Mouse (Mus musculus): Measurements from ENCODE around the gene Phc2. TPM values are rescaled to one million over a fixed set of nuclear protein-coding genes. Genes with fewer than 3 reads are reported as not detected.

Gene Phc2
- polyA plus RNA-seq, 1 experiment = 205 TPM

DNA sequence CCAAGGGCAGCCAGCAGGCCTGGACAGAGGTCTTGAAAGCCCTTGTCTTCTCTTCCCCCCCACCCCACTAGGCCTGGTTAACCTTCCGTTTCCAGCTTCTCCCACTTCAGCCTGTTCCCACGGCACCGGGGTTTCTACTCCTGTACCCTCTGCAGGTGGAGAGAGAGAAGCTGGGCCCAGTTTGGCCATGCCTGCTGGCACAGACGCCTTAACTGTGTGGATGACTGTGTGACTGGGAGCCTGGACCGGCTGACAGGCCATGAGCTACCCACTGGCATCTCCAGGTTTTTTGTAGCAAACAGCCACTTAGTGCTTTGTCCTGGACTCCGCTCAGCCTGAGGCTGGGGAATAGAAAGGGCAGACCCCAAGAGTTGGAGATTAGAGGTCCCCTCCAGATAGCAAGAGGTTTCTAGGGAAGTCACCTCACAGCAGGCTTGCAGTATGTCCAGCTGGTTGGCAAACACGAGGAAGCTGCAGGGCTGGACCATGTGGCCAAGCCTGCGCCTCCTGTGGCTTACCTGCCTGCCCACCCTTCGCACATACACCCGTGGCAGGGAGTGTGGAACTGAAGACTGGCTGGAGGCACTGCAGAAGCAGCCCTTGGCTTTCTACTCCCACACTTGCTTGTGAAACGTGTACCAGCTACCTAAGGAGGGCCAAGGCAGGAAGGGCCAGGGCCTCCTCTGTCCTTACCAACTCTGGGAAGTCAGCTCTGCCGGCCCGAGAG is 97.7 kb downstream of the Phc2 start:
- no peak overlapping the region for H3ac ChIP-seq (ENCODE audit: control insufficient read depth, insufficient read length, low read depth)
- no peaks in the 10 kb centered on the region for H3K79me3 ChIP-seq (ENCODE audit: low read depth)
- no peaks in the 10 kb centered on the region for H3K79me2 ChIP-seq (ENCODE audit: control insufficient read depth, insufficient read depth)
- H3K4me3 ChIP-seq (ENCODE audit: insufficient read depth, poor library complexity, severe bottlenecking) = no peak overlapping the region
- peaks cover 67% of the 10 kb centered on the region for H3K36me3 ChIP-seq (ENCODE audit: control insufficient read depth, insufficient read depth)
- no peaks in the 10 kb centered on the region for H3K27me3 ChIP-seq (ENCODE audit: control insufficient read depth, insufficient read depth, insufficient read length)
- TF ChIP-seq USF1 (IDR thresholded peaks at IDR 0.05; ENCODE audit: low read depth) (no peak), FOSL1 (IDR thresholded peaks at IDR 0.05; ENCODE audit: insufficient read depth, low read length, poor library complexity, severe bottlenecking) (no peak), MYOG (IDR thresholded peaks at IDR 0.05; ENCODE audit: control insufficient read depth, extremely low read depth, insufficient read length) (no peak), MYOD1 (IDR thresholded peaks at IDR 0.05; ENCODE audit: control insufficient read depth, insufficient read length, low read depth) (no peak), CEBPB (IDR thresholded peaks at IDR 0.05; ENCODE audit: low read depth) (no peak), CTCF (IDR thresholded peaks at IDR 0.05; ENCODE audit: control insufficient read depth, insufficient read depth, insufficient read length) (no peak), MAX (IDR thresholded peaks at IDR 0.05) (no peak)

DNA sequence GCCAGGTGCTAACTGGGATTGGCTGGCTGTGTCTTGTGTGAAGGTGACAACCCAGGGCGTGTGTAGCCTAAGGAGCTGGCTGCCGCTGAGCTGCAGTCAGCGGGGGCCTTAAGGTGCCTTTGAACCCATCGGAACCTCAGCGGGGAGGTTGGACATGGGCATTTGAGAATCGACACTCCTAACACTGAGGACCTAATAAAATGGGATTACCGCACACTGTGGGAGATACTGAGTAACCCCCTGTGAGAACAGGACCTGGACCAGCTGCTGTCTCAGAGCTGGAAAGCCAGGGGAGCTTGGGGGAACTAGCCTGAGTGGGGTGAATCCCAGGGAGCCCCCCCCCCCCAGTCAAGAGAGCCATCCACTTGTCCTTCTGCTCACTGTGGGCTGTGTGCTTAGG is 99.1 kb downstream of the Phc2 start:
- Histone ChIP-seq H3ac (ENCODE audit: control insufficient read depth, insufficient read length, low read depth) (no peak overlapping the region), H3K36me3 (ENCODE audit: control insufficient read depth, insufficient read depth) (peaks cover 54% of the 10 kb centered on the region), H3K79me3 (ENCODE audit: low read depth) (no peaks in the 10 kb centered on the region), H3K79me2 (ENCODE audit: control insufficient read depth, insufficient read depth) (no peaks in the 10 kb centered on the region), H3K4me3 (ENCODE audit: insufficient read depth, poor library complexity, severe bottlenecking) (no peak overlapping the region), H3K27me3 (ENCODE audit: control insufficient read depth, insufficient read depth, insufficient read length) (no peaks in the 10 kb centered on the region)
- TF ChIP-seq CEBPB (IDR thresholded peaks at IDR 0.05; ENCODE audit: low read depth) (no peak), MYOG (IDR thresholded peaks at IDR 0.05; ENCODE audit: control insufficient read depth, extremely low read depth, insufficient read length) (no peak), USF1 (IDR thresholded peaks at IDR 0.05; ENCODE audit: low read depth) (no peak), CTCF (IDR thresholded peaks at IDR 0.05; ENCODE audit: control insufficient read depth, insufficient read depth, insufficient read length) (no peak), FOSL1 (IDR thresholded peaks at IDR 0.05; ENCODE audit: insufficient read depth, low read length, poor library complexity, severe bottlenecking) (no peak), MYOD1 (IDR thresholded peaks at IDR 0.05; ENCODE audit: control insufficient read depth, insufficient read length, low read depth) (no peak), MAX (IDR thresholded peaks at IDR 0.05) (no peak)

DNA sequence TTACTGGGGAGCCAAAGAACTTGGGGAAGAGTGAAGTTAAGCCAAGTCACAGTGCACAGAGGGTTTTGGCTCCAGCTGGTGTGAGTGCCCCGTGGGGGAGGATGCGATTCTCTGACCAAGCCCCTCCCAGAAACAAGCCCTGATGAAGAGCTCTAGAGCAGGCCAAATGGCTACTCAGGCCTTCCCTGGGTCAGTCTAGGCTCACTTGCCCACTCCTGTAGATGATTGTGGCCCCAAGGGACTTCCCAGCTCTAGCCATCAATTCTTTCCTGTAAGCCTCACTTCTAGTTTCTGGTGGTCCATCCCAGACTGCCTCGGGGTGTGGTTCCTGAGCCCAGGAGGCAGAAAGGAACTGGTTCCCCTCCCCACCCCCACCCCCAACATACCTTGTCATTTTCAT is 100.6 kb downstream of the Phc2 start, which contains the start of gene A3galt2:
A3galt2 (plus strand) TSS at position 301 of the 400 bp plus-strand sequence.
- H3K4me3 ChIP-seq (ENCODE audit: insufficient read depth, poor library complexity, severe bottlenecking) = no peak within 1 kb of the TSS
- no peaks in the 10 kb centered on the region for H3K79me2 ChIP-seq (ENCODE audit: control insufficient read depth, insufficient read depth)
- H3K27me3 ChIP-seq (ENCODE audit: control insufficient read depth, insufficient read depth, insufficient read length) = no peaks in the 10 kb centered on the region
- peaks cover 39% of the 10 kb centered on the region for H3K36me3 ChIP-seq (ENCODE audit: control insufficient read depth, insufficient read depth)
- no peak within 1 kb of the TSS for H3ac ChIP-seq (ENCODE audit: control insufficient read depth, insufficient read length, low read depth)
- TF ChIP-seq MAX (IDR thresholded peaks at IDR 0.05) = no peak
- no peak for TF ChIP-seq MYOD1 (IDR thresholded peaks at IDR 0.05; ENCODE audit: control insufficient read depth, insufficient read length, low read depth)
- TF ChIP-seq CEBPB (IDR thresholded peaks at IDR 0.05; ENCODE audit: low read depth) = no peak
- no peak for TF ChIP-seq CTCF (IDR thresholded peaks at IDR 0.05; ENCODE audit: control insufficient read depth, insufficient read depth, insufficient read length)
- TF ChIP-seq USF1 (IDR thresholded peaks at IDR 0.05; ENCODE audit: low read depth) = no peak
- no peak for TF ChIP-seq MYOG (IDR thresholded peaks at IDR 0.05; ENCODE audit: control insufficient read depth, extremely low read depth, insufficient read length)
- no peak for TF ChIP-seq FOSL1 (IDR thresholded peaks at IDR 0.05; ENCODE audit: insufficient read depth, low read length, poor library complexity, severe bottlenecking)
- no peaks in the 10 kb centered on the region for H3K79me3 ChIP-seq (ENCODE audit: low read depth)

DNA sequence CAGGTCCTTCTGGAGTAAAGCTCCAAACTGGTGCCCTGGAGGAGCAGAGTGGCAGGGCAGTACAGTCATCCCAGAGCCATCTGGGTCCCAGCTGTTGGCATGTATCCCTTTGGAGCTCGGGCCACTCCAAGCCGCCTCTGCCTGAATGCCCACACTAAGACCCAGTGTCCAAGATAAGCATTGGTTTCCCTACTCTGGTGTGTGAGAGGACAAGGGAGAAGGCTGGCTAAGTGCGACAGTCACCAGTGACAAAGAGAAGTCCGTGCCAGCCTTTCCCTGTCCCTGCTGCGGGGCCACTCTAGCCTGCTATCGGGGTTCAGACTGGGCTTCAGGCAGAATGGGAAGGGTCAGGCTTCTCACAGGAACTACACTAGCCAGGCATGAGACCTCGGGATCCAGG is 101.4 kb downstream of the Phc2 start:
- H3K4me3 ChIP-seq (ENCODE audit: insufficient read depth, poor library complexity, severe bottlenecking) = no peak overlapping the region
- H3ac ChIP-seq (ENCODE audit: control insufficient read depth, insufficient read length, low read depth) = no peak overlapping the region
- no peaks in the 10 kb centered on the region for H3K79me3 ChIP-seq (ENCODE audit: low read depth)
- no peaks in the 10 kb centered on the region for H3K79me2 ChIP-seq (ENCODE audit: control insufficient read depth, insufficient read depth)
- H3K27me3 ChIP-seq (ENCODE audit: control insufficient read depth, insufficient read depth, insufficient read length) = no peaks in the 10 kb centered on the region
- peaks cover 30% of the 10 kb centered on the region for H3K36me3 ChIP-seq (ENCODE audit: control insufficient read depth, insufficient read depth)
- no peak for TF ChIP-seq USF1 (IDR thresholded peaks at IDR 0.05; ENCODE audit: low read depth)
- no peak for TF ChIP-seq FOSL1 (IDR thresholded peaks at IDR 0.05; ENCODE audit: insufficient read depth, low read length, poor library complexity, severe bottlenecking)
- TF ChIP-seq MYOG (IDR thresholded peaks at IDR 0.05; ENCODE audit: control insufficient read depth, extremely low read depth, insufficient read length) = no peak
- no peak for TF ChIP-seq CEBPB (IDR thresholded peaks at IDR 0.05; ENCODE audit: low read depth)
- no peak for TF ChIP-seq MYOD1 (IDR thresholded peaks at IDR 0.05; ENCODE audit: control insufficient read depth, insufficient read length, low read depth)
- no peak for TF ChIP-seq MAX (IDR thresholded peaks at IDR 0.05)
- TF ChIP-seq CTCF (IDR thresholded peaks at IDR 0.05; ENCODE audit: control insufficient read depth, insufficient read depth, insufficient read length) = no peak

DNA sequence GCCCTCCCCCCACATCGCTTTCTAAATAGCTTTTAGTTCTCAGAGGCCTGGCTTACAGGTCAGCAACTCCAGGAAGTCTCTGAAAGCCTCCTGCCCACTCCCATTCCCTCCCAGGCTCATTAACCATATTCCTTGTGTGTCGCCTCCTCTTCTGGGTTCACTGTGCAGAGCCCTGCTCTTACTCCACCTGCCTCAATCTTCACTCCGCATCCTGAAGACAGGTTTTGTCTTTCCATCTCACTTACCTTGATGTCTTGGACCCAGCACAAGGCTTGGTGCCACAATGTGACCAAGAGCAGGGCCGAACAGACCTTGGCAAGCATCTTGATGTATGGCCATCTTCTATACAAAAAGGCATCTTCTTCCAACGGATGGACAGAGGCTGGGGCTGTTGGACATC is 104.7 kb downstream of the Phc2 start:
- Histone ChIP-seq H3K36me3 (ENCODE audit: control insufficient read depth, insufficient read depth) (no peaks in the 10 kb centered on the region), H3K4me3 (ENCODE audit: insufficient read depth, poor library complexity, severe bottlenecking) (no peak overlapping the region), H3ac (ENCODE audit: control insufficient read depth, insufficient read length, low read depth) (no peak overlapping the region), H3K79me3 (ENCODE audit: low read depth) (no peaks in the 10 kb centered on the region), H3K79me2 (ENCODE audit: control insufficient read depth, insufficient read depth) (no peaks in the 10 kb centered on the region), H3K27me3 (ENCODE audit: control insufficient read depth, insufficient read depth, insufficient read length) (no peaks in the 10 kb centered on the region)
- TF ChIP-seq MAX (IDR thresholded peaks at IDR 0.05) = no peak
- TF ChIP-seq MYOG (IDR thresholded peaks at IDR 0.05; ENCODE audit: control insufficient read depth, extremely low read depth, insufficient read length) = no peak
- no peak for TF ChIP-seq FOSL1 (IDR thresholded peaks at IDR 0.05; ENCODE audit: insufficient read depth, low read length, poor library complexity, severe bottlenecking)
- TF ChIP-seq USF1 (IDR thresholded peaks at IDR 0.05; ENCODE audit: low read depth) = no peak
- TF ChIP-seq CTCF (IDR thresholded peaks at IDR 0.05; ENCODE audit: control insufficient read depth, insufficient read depth, insufficient read length) = no peak
- TF ChIP-seq MYOD1 (IDR thresholded peaks at IDR 0.05; ENCODE audit: control insufficient read depth, insufficient read length, low read depth) = no peak
- TF ChIP-seq CEBPB (IDR thresholded peaks at IDR 0.05; ENCODE audit: low read depth) = no peak

Data from C2C12 (cell line).